Mouse (Mus musculus): ENCODE results near the gene Pkdcc.

- TF ChIP-seq CTCF (IDR thresholded peaks at IDR 0.05; ENCODE audit: low read depth) (peak; percentile 88), EP300 (IDR thresholded peaks at IDR 0.05; ENCODE audit: low read depth) (no peak)
Observed at GRCm38 (mm10) chr17:83253051-83253649, 38.1 kb downstream of the Pkdcc start.

All from heart, postnatal 0 days (tissue).